ENCODE assay signal across 8 mouse cellular contexts in the genomic region with DNA sequence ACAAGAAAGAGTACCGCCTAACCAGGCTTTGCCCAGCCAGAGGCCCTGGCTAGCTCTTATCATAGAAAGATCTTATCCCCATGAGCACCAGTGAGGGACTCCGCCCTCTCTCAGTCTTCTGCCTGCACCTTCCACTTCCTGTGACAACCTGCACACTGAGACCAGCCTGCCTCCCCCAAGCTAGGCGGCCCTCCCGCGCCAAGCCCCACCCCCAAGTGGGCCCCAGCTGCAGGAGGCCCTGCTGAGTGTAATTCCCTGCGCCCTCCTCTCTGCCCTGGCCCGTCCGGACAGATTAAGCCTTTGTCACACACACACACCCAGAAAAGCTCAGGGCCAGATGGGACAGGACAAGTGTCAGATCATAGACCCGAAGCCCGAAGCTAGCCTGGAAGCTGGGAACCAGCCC. TPM values are rescaled to one million over a fixed set of nuclear protein-coding genes. Genes with fewer than 3 reads are reported as not detected.
DNase-seq lines count a peak whose midpoint lies in the region; ATAC-seq and TF ChIP-seq lines count a peak whose summit lies in the region.
"Had no signal": no experiment of that assay in that cellular context is flagged by ENCODE, and none has a peak within 500 bp of the region (broad histone marks: within the 10 kb centered on the region; RNA-seq: fewer than 3 reads in every experiment).

No protein-coding gene starts in this region.

- no peak overlapping the region for H3K27ac ChIP-seq in kidney, adult 2 months (ENCODE audit: insufficient read depth, low read depth, low read length)
- H3K27ac ChIP-seq in midbrain, embryonic 12.5 days (replicated peaks) = peak overlapping the region; percentile 97

- no peak overlapping the region for H3K9ac ChIP-seq in midbrain, embryonic 12.5 days (replicated peaks)

- 0 out of 2 replicates have a peak, but pooled peaks cover 2% of the 10 kb centered on the region for H3K27me3 ChIP-seq in kidney, adult 2 months (replicated peaks; ENCODE audit: control insufficient read depth, insufficient read depth, low read length)
- peaks cover 38% of the 10 kb centered on the region for H3K27me3 ChIP-seq in midbrain, embryonic 12.5 days

- no peak for TF ChIP-seq POLR2A in kidney, adult 2 months (IDR thresholded peaks at IDR 0.05; ENCODE audit: low read depth, low read length)

- 0 out of 2 replicates have a peak, but pooled peaks cover 3% of the 10 kb centered on the region for H3K4me1 ChIP-seq in kidney, adult 2 months (ENCODE audit: control insufficient read depth, insufficient read depth, low read length)
- peaks cover 67% of the 10 kb centered on the region for H3K4me1 ChIP-seq in midbrain, embryonic 12.5 days

- H3K4me3 ChIP-seq in kidney, adult 2 months (ENCODE audit: insufficient read depth, low read depth, low read length) = no peak overlapping the region
- no peak overlapping the region for H3K4me3 ChIP-seq in midbrain, embryonic 12.5 days

- 52% methylated on average over 10 of the region's 10 CpGs for WGBS in kidney, adult 2 months
- 12% methylated on average over 10 of the region's 10 CpGs for WGBS in midbrain, embryonic 12.5 days

- TF ChIP-seq CTCF in kidney, adult 2 months (conservative IDR thresholded peaks at IDR 0.05; ENCODE audit: insufficient read depth, insufficient read length, low read depth, low read length) = no peak

- peak; percentile 50 to 68 for DNase-seq in kidney, postnatal 4 days
- DNase-seq in kidney, adult 2 months = no peak
- DNase-seq in c-Kit-positive CD71-positive TER-119-positive erythroid progenitor cells, embryonic 14.5 days (ENCODE audit: low spot score) = peak; percentile 83
- DNase-seq in induced T-regulatory cell, adult 2 months (ENCODE audit: low read depth) = peak; percentile 81
- DNase-seq in thymus, postnatal 25 days = peak; percentile 88

- H3K36me3 ChIP-seq in kidney, adult 2 months (ENCODE audit: control insufficient read depth, insufficient read depth, low read length) = no peaks in the 10 kb centered on the region
- H3K36me3 ChIP-seq in midbrain, embryonic 12.5 days = no peaks in the 10 kb centered on the region

- no peaks in the 10 kb centered on the region for H3K9me3 ChIP-seq in midbrain, embryonic 12.5 days

- H3K4me2 ChIP-seq in midbrain, embryonic 12.5 days (replicated peaks) = peak overlapping the region; percentile 96

- ATAC-seq in midbrain, embryonic 12.5 days (ENCODE audit: low FRiP score, low read depth) = no peak
- no peak for ATAC-seq in frontal cortex, adult (ENCODE audit: low TSS enrichment)

RNA-seq across cellular contexts. Expression of a gene that starts 3.9 kb away (rescaled TPM):
- polyA plus RNA-seq in kidney, adult 2 months (2012; rRNA removed) = 11.9 and 14.5 TPM in 2 replicates
- polyA plus RNA-seq in midbrain, embryonic 12.5 days (2016; fragmentation: Nextera tagmentation; extraction: Ambion mirVana) = 31.8 and 32.7 TPM in 2 replicates

RNA-seq across cellular contexts. Expression of a gene that starts 33.3 kb away (rescaled TPM):
- polyA plus RNA-seq in kidney, adult 2 months (2012; rRNA removed) = not detected in 2 replicates
- polyA plus RNA-seq in midbrain, embryonic 12.5 days (2016; fragmentation: Nextera tagmentation; extraction: Ambion mirVana) = not detected in 2 replicates
- polyA plus RNA-seq: cortical plate, adult 2 months had no signal
